Mouse (Mus musculus) heart, postnatal 4 days (tissue): ENCODE measurements around the gene Slc5a1. TPM values are rescaled to one million over a fixed set of nuclear protein-coding genes. Genes with fewer than 3 reads are reported as not detected.

Experiments used
- DNase-seq: peaks from one replicate; pipeline ENCODE4 v3.0.0; 2021
- total RNA-seq, 2 experiments: library from RNA; stranded (reverse); gene quantifications; 2 replicates each; pipeline ENCODE4 v1.2.3; 2021

Gene Slc5a1
- total RNA-seq, 2 experiments from 2014 or later: not detected

DNA sequence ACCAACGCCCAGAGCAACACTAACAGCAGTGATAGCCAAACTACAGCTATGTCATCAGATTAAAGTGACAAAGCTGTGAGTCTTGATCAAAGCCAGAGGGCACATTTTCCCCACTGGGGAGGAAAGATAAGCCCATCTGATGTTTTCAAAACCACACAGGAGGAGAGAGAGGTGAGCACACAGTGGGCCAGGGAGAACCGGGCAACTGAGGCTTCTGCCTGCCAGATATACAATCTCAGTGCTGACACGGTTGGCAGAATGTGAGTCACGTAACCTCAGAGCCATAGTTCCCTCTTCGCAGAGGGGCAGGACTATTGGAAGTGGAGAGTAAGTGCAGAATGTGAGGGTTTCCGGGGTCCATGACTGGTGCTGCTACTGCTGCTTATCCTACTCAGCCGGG lies 89.5 kb downstream of the Slc5a1 start:
- DNase-seq: no peak

DNA sequence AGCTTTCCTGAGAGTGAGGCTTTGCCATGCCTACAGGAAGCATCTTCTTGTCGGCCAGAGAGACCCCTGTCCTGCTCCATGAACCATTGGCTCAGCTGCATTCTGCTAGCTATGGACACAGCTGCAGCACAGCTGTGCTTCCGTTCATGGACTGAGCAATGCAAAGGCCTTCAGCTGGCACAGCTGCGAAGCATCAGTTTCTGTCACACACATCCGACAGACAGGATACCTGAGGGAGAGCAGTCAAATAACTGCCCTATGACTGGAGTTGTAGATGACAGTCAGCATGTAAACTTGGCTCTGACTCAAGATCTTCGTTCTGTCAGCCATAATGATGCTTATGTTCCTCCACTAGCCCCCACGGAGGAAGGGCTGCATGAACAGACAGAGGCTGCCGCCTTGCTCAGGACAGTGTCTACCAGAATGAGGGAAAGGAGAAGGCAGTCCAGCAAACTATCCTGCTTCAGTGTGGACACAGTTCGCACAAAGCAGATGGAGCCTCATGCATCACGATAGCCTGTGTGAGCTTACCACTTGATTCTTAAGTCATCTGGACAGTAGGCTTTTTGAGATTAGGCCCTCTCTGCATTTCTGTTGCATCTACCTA lies 91.3 kb downstream of the Slc5a1 start:
- DNase-seq: no peak

DNA sequence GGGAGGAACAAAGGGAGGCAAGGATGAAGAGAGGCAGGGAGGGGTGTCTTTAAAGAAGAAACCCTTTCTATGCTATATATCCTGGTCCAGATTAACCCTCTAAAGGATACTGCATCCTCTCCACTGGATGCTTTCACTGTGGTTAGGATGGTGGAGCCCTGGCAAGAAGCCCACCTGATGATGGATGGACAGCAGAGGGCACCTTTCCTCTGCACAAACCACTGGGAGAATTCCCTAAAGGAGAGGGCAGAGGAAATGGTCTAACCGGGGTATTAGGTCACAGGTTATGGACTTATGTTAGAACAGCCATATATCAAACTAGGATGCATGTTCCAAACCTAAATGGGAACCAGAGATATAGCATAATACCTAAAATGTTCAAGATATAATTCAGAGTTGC lies 96.1 kb downstream of the Slc5a1 start:
- DNase-seq: no peak

DNA sequence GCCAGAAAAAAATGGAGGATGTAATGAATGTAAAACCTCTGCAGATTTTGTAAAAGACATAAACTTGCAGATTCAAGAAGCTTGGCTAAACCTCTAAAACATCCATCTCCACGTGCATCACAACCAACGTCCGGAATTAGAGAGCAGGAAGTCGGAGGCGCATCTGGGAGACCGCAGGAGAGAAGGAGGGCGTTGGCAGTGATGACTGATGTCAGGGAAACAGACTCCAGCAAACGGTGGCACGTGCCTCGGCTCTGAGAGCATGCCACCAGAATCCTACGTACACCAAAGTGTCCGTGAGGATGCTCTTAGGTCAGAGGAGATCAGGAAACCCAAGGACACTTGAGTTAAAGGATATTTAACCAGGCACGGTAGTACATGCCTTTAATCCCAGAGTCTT lies 97.7 kb downstream of the Slc5a1 start:
- no peak for DNase-seq

DNA sequence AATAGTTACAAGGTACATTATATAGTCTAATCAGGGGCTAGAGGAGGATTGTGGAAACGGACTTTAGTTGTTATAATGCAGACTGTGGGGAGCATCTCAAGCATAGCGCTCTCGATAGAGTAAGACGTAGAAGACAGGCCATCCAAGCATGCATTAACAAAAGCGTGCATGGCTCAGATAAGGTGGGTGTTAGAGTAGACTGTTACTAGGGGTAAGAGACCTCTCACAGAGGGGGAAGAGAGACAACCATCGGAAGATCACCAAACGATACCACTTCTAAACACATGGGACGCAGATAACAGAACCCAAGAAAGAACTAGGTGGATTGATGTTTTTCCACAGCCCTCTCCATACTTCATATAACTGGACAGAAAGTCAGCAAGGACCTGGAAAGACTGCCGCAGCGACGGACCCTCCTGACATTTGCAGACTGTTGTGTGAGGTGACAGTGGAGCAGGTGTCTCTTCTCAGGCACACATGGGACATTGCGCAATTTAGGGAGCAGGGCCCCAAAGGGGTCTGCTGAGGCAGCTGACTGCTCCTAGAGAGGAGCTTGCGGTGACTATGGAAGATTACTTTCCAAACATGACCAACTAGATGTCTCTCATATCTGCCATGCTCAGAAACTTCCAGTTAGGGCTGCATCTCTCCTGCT lies 98.6 kb downstream of the Slc5a1 start:
- DNase-seq: no peak

DNA sequence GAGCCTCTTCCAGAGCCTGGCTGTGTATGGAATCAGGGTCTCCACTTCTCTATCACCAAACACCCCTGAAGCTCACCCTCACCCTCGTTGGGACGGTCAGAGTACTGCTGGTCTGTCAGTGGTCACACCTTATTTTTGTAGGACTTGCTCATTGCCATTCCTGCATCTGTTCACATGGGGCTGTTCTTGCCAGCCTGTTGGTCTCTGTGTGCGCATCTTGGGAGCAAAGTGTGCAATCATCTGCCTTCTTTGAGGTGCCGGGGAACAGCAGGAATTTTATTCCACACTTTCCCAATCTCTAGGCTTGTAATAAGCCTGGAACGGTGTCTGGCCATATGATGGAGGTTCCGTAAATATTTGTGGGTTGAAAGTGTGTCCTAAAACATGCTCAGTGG lies 99.1 kb downstream of the Slc5a1 start:
- no peak for DNase-seq

DNA sequence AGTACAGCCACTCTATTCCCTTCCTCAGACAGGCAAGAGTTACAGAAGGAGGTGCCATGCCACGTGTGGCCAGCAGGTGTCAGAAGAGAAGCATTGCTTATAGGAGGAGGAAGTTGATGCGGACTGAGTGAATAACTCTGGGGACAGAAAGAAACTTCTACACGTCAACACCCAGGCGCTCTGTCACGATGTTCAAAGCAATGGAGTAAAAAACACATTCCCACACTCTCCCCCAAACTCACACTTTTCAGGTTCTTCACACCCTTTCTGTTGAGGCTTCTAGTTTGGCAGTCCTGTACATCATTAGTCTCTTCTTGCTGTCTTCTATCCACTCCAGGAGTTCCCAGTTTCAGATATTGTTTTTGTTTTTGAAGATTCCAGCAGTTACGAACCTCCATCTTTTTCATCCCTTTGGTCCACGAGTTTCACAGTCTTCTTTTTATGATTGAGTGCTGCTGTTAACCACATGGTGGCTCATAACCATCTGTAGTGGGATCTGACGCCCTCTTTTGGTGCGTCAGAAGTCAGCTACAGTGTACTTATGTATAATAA lies 99.7 kb downstream of the Slc5a1 start:
- peak; percentile 89 for DNase-seq

DNA sequence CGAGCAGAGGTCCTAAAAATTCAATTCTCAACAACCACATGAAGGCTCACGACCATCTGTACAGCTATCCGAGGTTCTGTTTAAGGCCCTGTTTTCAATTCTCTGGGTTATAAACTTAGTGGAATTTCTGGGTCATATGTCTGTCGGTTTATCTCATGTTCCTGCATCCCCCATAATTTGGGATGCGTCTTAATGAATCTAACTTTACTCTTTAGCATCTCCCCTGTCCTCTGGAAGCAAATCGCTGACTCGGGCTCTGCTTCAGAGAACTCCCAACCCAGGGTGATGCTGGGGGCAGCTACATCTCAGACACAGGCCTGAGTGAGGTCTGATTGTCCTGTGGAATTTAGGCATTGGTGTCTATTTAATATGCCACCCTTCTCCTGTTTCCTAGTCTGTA lies 100.3 kb downstream of the Slc5a1 start:
- no peak for DNase-seq

DNA sequence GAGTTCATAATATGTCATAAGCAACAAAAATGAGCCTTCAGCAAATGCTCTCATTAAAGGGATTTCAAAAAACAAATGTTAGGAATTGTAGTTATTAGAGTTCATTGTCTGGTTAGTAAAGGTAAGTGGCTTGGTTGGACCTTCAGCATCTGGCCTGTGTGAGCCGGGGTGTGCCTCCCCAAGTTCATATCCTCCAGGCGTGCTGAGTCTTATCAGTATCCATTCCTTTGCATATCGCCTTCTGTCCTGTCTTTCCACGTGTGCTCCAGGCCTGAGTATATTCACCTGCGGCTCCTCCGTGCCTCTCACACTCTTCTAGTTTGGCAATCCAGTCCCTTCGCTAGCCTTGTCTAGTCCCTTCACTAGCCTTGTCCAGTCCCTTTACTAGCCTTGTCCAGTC lies 102.3 kb downstream of the Slc5a1 start:
- no peak for DNase-seq

DNA sequence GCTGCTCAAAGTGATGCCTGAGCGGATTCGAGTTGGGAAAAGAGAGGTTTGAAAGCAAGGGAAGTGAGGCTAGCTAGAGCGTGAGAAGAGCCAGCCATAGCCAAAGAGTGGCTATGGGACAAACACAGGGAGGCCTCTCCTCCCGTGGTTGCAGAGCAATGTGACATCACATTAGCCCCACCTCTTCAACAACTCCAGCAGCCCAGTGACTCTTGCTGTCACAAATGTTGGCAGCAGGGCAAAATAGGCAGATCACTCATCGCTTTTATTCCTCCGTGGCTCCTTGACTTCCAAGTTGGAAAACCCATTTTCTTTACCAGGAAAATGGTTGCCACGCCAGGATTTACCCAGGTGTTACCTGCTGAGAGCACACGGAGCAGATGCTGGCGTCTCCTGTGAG lies 103.1 kb downstream of the Slc5a1 start:
- DNase-seq: no peak

DNA sequence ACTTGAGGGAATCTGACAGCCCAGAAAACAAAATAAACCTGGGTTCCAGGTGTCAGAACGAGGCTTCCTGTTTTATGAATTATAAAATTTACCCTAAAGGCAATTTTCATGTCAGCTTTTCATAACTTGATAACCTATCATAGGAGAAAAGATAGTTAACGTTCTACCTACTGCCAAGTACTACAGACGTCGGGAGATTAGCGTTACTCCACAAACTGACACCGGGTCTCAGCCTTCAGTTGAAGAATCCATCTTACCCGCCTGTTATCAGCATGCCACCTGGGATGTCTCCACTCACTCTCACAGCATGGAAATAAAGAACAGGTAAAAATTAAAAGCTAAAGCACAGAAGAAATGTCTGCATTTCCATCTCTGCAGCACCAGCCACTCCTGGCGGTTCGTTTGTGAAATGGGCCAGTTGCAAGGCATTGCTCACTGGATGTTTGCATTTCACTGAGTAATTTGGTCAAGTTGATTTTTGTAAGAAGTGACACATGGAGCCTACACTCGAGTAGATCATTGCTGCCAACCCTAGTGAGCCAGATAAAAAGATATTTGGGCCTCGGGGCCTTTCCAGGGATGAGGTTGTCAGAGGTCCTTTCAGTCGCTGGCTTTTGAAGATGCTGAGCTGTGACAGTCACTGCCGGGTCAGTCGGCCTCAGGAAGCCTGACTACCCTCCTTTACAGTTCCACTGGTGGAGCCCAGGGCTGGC lies 104.7 kb downstream of the Slc5a1 start:
- DNase-seq: no peak

DNA sequence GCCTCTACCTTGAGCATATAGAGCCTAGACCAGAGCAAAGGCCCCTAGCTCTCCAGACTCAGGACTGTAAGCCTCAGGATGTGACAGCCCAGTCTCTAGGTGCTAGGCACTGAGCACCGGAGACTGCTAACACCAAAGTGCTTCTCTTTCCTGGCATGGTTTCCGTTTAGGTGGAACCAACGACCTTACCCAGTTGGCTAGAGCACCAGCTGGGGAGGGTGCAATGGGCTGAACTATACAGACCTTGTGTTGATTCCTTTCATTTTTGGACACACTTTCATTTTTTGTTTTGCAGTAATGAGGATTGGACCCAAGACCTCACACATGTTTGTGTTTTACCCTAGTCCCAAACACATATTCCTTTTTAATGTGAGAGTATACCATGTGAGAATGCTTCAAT lies 106.5 kb downstream of the Slc5a1 start:
- no peak for DNase-seq

DNA sequence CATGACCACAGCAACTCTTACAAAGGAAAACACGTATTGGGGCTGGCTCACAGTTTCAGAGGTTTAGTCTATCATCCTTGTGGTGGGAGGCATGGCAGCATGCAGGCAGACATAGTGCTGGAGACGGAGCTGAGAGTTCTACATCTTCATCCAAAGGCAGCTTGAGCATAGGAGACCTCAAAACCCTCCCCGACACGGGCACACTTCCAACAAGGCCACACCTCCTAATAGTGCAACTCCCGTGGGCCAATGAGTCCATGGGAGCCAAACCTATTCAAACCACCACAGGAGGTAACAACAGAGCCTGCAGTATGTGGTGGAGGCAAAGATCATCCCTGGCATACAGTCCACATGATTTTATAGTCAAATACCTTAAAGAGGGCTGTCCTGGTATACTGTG lies 107.2 kb downstream of the Slc5a1 start:
- DNase-seq: no peak

Other genes with a start within 250 kb of the Slc5a1 start
- 10 to 100 TPM; 15.5 to 15.8 TPM for gene Prr14l, start 250.0 kb upstream of the Slc5a1 start, total RNA-seq
- 10 to 100 TPM; 25.2 to 29.4 TPM for gene Depdc5, start 240.5 kb upstream of the Slc5a1 start, total RNA-seq
- gene Ywhah, start 85.4 kb upstream of the Slc5a1 start, total RNA-seq: 100 to 1,000 TPM; 216 to 229 TPM
- 10 to 100 TPM; 56.8 to 62.9 TPM for gene Spon2, start 114.2 kb downstream of the Slc5a1 start, total RNA-seq
- 100 to 1,000 TPM; 264 to 274 TPM for gene Ctbp1, start 170.8 kb downstream of the Slc5a1 start, total RNA-seq
- gene Maea, start 231.3 kb downstream of the Slc5a1 start, total RNA-seq: 100 to 1,000 TPM; 148 to 159 TPM